Mouse (Mus musculus) NIH3T3 (cell line): ENCODE data around the gene Zfp558.
A peak's percentile ranks its signal among the peaks of the same experiment; 100 is the strongest.

Source experiments
- DNase-seq: peaks from one replicate; pipeline ENCODE4 v3.0.0-alpha.2; 2012; ENCODE audit warnings: low read depth

Gene Zfp558

GRCm38 (mm10) chr9:18478168-18478567 lies at the start of gene Zfp558, which contains the start of gene Mbd3l1:
Zfp558 (minus strand) TSS chr9:18478268.
Mbd3l1 (plus strand) TSS chr9:18478359.
- DNase-seq = no peak

DNA sequence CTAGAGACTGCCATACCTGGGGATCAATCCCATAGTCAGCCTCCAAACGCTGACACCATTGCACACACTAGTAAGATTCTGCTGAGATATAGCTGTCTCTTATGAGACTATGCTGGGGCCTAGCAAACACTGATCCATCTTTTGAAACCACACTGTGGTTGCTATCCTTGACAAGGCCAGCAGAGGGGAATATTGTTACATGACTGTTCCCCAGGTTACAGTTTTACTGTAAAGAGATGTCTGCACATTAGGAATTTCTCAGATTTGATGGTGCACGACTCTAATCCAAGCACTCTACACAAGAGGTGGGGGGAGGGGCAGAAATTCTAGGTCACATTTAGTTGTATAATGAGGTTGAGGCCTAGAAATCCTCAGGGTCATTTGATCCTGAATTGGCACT lies 30.0 kb upstream of the Zfp558 start:
- DNase-seq = peak; percentile 14

GRCm38 (mm10) chr9:18473324-18474128 lies 4.5 kb downstream of the Zfp558 start:
- peak; percentile 91 for DNase-seq

DNA sequence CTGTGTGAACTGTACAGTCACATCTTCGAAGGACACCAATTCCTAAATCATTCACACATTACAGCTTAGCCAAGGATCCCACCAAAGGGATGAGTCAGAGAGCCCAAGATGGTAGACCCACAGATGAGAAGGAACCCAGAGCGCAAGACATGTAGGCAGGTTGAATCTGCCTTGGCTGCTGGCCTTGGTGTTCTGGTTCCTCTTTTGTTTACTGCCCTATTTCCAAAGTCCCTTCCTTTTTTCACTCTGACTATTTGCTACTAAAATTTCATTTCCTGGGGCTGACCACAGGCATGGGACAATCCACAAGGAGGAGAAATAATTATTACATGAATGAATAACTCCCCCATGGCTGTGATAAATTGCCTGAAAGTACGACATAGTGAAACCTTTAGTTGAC lies 10.1 kb downstream of the Zfp558 start:
- DNase-seq = no peak

DNA sequence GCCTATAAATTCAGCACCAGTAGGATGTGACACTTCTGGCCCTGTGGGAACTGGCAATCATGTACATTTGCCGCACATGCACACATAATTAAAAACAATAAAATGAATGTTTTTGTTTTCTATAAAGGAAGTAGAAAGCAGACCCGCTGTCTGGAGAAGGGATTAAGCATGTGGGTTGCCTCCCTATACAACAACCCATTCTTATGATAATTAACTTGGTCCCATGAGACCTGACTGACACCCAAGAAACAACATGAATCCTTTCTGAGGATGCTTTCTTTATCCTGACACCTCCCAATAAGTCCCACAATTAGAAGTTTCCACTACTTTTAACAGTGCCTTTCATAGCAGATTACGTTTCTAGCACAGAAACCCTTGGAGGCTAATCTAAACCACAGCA lies 10.7 kb downstream of the Zfp558 start:
- no peak for DNase-seq

GRCm38 (mm10) chr9:18456520-18456919 lies 21.5 kb downstream of the Zfp558 start:
- no peak for DNase-seq

DNA sequence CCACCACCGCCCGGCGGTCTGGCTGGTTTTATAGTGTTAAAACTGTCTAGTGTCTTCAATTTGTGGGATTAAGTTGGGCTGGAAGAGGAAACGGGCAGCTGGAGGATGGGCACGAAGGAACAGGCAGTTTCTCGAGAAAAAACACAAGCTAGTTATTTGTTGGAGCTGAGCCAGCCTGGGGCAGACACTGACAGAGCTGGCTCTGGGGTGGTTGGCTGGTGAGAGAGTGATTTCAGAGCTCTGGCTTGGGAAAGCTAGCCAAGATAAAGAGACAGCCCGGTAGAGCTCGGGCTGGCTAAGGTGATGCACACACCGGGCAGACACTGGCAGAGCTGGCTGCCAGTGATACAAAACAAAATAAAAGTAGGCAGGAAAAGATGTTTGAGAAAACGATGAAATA lies 46.4 kb downstream of the Zfp558 start:
- DNase-seq = peak; percentile 22

GRCm38 (mm10) chr9:18430354-18430753 lies 47.7 kb downstream of the Zfp558 start, which contains the start of gene Mbd3l2:
Mbd3l2 (plus strand) TSS chr9:18430654.
- DNase-seq = no peak

GRCm38 (mm10) chr9:18412371-18412770 lies 65.7 kb downstream of the Zfp558 start:
- DNase-seq = peak; percentile 52
